Mouse (Mus musculus) CH12F3 (cell line): ENCODE results near the gene Ptgr1.

Experiments used
- in situ Hi-C: fragments of 300-500 bp; cut with MboI; formaldehyde crosslinking; loops from 2 replicates; pipeline ENCODE4 v1.14.3; 2020; ENCODE audit warnings: low sequenced_read_pairs

Ptgr1 gene

DNA sequence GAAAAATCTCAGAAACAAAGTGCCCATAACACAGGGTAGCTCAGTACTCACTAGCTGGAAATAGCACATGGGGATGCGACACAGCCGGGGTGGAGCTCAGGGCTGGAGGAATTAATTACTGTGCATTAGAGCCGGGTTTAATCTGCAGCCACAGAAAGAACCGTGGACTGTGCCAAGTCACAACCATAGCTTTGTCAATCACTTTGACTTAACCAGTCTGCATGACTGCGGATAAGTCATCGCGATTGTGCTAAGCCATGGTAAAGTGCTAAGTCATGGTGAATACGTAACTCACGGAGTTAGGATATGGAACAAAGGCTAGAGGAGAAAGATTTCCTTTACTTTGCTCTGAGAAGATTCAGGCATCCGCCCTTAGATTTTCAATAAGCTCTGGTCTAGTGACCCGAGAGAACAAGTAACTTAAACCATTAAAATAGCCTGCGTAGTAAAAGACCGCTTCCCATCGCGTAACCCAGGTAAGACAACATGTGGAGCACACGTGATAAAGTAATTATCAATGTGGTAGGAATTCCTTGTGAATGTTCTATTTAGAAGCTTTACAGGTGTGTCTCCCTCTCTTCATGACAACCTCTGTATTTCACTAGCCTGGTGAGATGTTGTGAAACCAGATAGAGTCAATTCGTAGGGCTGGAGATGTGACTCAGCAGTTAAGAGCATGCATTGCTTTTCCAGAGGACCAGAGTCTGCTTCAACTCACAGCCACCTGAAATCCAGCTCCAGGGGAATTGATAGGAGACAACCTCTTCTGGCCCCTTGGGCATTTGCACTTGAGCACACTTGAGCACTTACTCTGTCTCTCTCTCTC lies 3.9 kb upstream of the Ptgr1 start:
- in situ Hi-C loops, result no loop called here

DNA sequence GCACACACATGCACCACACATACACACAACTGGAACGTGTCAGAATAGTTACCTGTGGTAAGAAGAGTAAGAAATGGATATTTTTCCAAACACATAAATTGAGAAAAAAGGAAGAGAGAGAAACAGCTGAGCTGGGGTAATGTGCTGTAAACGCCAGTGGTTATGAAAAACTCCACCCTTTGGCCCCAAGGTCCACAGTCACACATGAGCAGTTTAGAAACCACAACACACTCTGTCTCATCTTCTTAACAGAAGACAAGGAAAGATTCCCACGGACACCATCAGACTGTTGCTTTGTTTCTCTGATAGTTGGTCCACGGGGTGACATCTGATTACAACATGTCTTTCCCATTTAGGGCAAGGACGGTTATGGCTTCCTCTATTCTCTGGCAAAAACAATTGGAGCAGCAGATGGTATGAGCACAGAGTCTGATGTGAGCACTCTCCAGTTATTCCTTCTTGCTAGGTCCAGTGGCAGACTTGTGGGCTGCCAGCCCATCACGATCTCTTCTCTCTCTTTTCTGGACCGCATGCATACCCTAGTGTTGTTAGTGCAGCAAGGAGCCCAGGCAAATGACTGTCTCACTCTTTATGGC lies 2.5 kb upstream of the Ptgr1 start:
- in situ Hi-C loops, result no loop called here

DNA sequence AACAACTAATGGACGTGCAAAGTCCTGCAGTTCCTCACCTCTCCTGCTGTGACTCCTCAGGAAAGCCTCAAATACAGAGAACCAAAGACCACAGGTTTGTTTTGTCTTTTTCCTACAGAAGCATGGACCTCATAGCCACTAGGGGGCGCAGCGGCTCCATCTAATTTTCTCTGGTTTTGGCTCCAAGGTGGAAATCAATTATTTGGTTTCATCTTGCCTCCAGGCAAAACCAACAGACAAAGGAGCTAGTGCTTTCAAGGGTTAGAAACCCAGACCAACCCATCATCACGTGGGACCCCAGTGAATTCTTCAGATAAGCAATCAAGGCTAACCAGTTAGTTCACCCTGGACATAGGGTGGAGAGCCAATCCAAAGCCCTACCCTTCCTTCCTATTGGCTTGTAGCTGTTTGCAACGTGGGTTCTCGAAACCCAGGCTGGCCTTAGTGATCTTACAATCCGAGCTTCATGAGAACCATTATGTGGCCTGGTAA lies 1.7 kb downstream of the Ptgr1 start:
- in situ Hi-C loops, result no loop called here

DNA sequence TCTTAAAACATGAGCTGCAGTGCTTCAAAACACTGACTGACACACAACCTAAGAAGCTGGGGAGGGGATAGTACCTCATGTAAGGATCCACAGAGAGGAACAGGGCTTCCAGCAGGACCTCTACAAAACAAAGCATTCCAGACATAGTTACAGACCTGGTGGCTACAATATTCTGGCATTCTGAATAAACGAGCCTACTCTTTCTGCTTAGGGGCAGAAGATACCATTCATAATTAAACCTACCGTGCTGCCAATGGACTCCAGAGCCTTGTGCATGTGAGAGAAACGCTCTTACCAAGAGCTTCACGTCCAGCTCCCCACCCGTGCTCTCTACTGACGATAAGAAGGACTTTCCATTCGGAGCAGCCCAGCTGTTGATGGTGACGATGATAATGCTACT lies 4.1 kb downstream of the Ptgr1 start:
- in situ Hi-C loops, result no loop called here

DNA sequence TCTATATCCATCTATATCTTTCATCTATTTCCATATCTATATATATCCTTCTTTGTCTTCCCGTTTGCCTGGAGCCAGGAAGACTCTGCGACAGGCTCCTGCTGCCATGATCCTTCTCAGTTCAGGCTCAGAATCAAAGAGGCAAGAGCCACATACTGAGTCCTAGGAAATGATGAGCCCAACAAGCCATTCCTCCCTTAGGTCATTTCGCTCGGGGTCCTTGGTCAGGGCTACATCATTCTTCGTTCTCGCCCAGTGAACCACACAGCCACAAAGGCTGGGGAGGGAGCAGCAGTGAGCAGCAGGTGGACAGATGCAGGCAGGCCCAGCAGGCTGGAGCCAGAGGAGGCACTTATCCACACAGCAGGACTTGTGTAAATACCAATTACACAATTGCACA lies 5.5 kb downstream of the Ptgr1 start:
- in situ Hi-C loops, result no loop called here

DNA sequence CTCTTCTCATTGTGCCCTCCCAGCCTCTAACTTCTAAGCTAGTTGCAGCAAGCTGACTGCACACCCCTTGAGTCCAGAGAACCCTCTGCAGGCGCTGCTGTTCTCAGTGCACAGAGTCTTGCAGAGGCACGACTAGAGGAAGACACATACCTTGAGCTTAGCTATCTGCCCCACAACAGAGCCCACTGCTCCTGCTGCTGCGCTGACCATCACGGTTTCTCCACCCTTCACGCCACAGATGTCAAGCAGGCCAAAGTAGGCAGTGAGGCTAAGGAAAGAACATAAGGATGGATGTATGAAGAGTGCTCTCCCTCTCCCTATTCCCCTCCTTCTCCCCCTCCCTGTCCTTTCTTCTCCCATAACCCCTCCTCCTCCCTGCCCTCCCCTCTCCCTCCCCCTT lies 11.2 kb downstream of the Ptgr1 start:
- in situ Hi-C loops, result no loop called here

DNA sequence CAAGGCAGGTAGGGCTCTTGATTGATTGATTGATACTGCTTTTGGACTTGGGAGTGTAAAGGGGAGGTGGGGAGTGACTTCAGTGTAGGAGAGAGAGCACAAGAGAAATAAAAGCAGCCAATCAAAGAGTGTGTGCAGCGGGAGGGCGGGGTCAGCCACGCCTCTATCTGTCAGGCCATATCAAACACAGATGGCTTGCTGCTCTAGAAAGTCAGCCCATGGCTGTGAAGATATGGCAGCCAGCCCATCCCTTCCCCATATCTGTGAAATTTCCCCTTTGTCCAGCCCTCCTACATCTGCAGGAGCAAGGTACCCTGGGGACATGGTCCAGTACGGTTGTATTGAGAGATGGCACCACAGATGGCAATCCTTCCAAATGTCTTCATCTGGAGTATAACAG lies 16.2 kb downstream of the Ptgr1 start:
- in situ Hi-C loops, result no loop called here

DNA sequence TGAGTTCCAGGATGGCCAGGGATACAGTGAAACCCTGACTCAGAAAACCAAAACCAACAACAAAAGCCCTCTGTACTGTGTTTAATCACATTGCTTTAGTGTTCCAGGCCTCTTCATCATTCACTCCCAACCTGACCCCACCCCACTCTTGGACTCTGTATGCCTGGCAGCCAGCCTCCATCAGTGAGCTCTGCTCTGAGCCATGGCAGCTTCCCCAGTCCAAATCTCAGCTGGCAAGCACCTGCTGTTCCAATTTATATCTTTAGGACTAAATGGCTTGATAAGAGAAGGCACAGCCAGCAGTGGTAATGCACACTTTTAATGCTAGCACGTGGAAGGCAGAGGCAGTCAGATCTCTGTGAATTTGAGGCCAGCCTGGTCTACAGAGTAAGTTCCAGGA lies 21.8 kb downstream of the Ptgr1 start:
- in situ Hi-C loops, result no loop called here

DNA sequence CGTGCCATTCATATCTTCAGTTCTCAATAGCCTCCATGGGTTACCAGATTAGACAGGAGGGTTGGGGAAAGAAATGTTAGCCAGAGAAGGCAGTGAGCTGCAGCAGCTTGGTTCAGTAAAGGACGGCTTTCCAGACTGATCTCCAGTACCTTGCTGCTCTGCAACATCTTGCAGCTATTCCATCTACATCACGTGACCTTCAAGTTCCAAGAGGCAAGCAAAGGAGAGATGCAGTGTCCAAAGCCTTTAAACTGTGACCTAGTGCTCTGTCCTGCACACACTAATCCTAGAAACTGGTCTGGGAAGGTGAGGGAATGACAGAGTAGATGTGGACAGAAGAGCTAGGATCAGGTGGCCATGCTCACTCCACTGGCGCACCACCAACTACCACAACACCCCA lies 23.6 kb downstream of the Ptgr1 start:
- in situ Hi-C loops, result no loop called here

DNA sequence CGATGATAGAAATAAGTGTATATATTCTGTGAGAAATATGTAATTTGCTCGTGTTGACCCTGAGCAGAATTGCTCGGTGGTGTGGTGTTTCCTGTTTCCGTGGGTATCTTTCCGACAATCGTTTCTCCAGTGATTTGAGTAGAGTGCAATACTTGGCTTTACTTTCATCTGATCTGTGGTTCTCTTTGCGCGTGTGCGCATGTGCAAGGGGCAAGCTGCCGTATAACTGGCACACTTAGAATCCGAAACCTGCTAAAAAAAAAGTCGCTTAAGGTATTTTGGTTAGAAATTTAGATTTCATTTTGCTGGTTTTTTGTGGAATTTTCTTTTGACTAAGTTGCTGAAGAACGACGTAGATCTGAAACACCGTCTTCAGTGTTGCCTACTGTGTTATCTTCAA lies 25.2 kb downstream of the Ptgr1 start:
- in situ Hi-C loops, result no loop called here

DNA sequence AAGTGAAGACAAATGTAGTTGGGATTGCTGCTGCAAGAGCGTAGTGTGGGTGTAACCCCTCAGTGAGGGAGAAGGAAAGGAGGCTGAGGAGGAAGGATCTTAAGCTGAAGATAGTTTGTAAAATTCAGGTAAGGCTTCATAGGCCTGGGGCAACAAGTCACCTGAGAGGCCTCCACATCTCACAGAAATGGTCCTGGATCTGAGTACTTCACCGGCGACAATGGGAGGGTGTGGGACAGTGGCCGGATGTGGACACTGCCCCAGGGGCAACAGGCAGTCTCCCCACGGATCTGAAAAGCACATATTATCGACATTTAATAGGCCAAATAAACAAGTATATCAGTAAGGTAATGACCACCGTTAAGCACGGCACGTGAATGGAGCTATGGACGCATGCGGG lies 34.3 kb downstream of the Ptgr1 start:
- in situ Hi-C loops, result no loop called here

DNA sequence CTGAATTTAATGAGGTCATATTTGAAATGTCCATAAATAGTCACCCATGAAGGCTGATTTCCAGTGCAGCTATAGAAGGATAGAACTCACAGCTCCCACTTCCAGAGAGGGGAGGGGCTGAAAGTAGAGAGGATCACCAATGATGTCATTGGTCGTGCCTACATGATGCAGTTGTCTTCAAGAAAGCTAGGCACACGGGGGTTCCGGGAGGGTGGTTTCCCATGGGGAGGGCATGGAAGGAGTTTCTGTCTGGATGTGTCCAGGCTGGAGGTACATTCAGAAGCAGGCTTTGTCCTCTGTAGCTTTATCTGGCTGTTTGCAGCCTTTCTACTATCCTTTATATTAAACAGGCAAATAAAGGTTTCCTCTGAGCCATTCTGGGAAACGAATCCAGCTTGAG lies 38.5 kb downstream of the Ptgr1 start:
- in situ Hi-C loops, result no loop called here

DNA sequence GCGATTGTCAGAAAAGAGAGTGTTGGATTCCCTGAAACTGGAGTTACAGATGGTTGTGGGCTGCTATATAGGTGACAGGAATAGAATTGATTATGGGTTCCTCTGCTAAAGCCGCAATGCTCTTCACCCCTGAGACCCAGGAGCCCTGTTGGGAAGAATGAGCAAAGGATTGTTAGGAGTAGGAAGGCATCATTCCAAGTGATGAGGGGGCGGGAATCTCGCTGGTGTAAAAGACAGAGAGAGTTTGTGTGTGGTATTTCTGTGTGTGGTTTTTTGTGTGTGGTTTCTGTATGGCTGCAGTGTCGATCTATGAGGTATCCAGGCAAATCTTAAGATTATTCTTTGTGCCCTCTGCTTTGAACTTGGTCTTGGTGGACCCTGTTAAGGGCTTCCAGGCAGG lies 42.2 kb downstream of the Ptgr1 start:
- in situ Hi-C loops, result no loop called here

DNA sequence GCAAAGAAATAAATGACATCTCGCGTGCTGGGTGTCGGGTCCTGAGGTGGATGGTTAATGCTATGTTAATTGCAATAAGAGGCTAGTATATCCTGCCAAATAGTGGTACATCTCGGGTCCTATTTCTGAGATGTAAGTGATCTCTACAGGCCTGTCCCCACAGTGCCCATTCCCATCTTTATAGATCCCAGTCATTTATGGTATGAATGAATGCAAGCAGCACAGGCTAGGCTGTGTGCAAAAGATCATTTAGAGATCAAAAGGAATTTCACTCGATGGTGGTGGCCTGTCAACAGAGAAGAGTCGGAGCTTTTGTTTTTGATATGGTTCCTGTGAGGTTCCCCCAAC lies 42.7 kb downstream of the Ptgr1 start:
- in situ Hi-C loops, result no loop called here

DNA sequence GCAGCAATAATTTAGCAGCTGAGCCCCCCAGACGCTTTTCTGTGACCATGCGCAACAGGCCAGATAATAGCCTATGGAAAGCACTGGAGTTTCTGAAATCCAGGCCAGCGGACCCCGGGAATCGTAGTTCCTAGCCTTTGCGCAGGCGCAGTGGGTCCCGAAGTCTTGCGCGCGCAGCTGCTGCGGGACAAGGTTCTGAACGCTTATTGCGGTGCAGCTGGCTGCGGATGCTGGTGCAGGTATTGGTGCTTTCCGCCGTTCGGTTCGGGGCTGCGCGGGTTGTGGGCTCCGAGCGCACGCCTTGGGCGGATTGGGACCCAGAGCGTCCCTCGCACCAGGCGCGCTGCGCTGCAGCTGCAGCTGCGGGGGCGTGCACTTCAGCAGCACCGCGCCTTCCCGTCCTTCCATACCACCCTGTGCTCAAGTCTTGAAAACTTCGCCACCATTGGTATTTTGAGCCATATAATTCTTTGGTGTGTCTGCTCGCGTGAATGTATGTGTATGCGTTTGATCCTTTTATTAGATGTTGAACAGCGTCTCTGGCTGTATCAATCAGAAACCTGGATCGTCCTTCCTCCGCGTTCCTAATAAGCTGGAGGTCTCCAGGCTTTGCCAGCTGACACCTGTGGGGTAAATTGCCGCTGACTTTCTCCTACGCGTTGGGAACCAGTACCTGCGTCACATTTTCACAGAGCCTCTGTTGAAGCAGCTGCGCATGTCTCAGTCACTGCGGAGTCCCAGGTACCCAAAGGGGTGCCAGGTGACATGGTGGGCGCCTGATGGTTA lies 43.3 kb downstream of the Ptgr1 start, which contains the start of gene Zkscan16:
Gene Zkscan16 (plus strand): TSS at position 209 of the 786 bp plus-strand sequence.
- in situ Hi-C loops, result no loop called here

DNA sequence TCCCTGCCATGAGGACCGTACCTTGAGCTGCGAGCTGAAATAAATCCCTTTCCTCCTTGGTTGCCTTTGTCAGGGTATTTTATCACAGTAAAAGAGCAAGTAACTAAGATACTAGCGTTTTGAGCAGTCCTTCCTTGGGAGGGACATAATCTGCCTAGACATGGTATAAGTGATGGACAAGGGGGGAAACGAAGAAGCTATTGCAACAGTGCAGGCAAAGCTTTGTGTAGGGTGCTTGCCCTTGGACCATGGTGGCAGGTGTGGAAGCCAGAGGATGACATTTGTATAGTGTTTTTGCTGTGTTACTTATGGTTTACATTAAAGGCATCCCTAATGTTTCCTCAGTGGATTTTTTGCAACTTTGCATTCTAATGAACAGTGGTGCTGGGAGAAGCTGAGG lies 44.0 kb downstream of the Ptgr1 start:
- in situ Hi-C loops, result no loop called here

DNA sequence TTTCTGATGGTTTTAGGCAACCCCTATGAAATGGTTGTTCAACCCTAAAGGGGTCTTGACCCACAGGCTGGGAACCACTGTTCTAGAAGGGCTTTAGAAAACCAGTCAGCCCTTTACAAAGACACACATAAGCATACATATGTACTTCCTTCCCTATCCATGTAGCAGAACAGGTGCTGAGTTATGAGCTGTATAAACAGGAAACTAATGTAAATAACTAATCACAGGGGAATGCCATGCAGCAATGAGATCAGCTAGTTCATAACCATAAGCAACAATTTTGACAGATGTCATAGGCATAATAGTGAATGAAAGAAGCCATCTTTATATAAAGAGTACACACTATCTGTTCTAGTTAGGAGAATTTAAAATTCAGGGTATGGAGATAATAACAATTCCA lies 45.3 kb downstream of the Ptgr1 start:
- in situ Hi-C loops, result no loop called here

DNA sequence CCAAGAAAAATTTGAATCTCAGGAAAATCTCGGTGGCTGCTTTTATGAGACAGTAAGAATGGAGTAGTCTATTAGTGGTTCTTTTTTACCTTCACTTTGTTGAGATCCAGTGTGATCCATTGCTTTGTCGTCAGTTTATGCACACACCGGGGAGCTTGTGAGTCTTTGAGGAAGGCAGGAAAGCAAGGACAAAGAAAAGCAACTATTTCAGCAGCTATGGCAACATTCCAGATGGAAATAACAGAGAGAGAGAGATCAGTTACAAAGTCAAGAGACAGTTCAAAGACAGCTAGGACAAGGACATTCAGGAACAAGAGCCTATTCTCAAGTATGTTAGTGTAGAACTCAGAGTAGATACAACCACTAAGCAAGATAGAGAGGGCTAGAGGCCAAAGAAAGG lies 51.1 kb downstream of the Ptgr1 start:
- in situ Hi-C loops, result no loop called here

DNA sequence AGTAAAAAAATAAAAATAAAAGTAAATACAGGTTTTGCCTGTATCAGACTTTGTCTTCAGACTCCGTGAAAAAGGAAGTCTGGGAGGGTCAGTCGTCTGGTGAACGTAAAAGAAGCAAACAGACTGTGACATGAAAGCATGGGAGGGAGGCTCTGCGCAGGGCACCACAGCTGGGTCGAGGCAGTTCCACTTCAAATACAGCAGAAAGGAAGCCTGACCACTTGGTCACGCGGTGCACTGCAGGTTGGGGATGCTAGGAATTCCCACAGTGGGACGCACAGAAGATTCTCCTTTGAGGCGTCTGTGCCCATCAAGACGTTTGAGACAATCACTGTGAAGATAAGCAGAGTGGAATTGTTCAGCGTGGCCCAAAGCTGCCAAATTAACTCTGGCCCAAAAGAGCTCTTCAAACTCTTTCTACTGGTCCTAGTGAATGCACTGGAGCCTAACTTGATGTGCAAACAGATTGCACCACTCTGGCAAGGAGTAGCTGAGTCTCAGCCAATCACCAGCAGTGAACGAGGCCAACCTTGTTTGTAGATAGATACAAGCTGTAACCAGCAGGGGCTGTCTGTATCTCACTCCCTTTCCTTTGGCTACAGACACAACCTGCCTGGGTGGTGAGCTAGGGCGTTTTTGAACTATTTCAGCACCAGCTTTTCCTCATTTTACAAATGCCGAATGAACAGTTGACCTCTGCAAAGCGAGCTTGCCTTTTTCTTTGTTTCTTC lies 52.0 kb downstream of the Ptgr1 start:
- in situ Hi-C loops, result no loop called here

DNA sequence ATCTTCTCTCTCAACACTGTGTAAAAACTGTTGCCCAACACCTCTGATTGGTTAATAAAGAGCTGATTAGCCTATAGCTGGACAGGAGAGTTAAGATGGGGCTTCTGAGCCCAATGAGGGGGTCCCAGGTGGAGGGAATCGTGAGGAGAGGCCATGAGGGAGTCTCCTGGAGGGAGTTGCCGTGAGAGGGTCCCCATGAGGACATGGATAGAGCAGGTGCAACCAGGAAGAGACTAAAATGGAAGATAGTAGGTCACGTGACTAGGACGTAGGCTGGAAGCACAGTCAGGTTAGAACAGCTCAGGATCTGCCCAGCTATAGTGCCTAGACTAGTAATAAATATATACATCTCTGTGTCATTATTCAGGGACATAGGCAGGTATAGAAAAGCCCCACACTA lies 52.6 kb downstream of the Ptgr1 start:
- in situ Hi-C loops, result no loop called here

DNA sequence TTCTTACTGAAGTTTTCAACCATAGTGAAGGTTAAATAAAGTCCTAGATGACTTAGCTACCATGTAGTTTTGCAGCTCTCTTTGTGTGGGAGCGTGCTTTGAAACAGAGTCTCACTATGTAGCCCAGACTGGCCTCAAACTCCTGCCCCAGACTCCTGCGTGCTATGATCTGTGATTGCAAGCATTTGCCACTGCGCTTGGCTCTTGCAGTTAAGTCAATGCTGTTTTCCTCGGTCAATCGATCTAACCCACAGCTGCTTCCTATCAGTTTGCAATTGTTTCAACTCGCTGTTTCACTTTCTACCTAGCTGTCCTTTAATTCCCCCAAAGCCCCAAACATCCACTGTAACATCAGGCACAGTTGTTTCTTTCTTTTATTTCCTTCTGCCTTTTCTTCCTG lies 54.4 kb downstream of the Ptgr1 start:
- in situ Hi-C loops, result no loop called here
